Mouse (Mus musculus) embryonic facial prominence, embryonic 13.5 days (tissue): ENCODE measurements around the gene Cdca7l. TPM values are rescaled to one million over a fixed set of nuclear protein-coding genes. Genes with fewer than 3 reads are reported as not detected.
"Not testable (repeated sequence)": the region's sequence is repeated elsewhere in the genome, so short reads cannot be mapped to it uniquely, and the experiment has no call there.

ENCODE experiments used
- ATAC-seq: fragments of 200-750 bp; cut with Nextera tagmentation; 2 replicates; pipeline ENCODE4 v1.8.0; 2017; ENCODE audit warnings: low read depth; ENCODE audit not compliant: insufficient number of reproducible peaks, insufficient read depth, low FRiP score, low TSS enrichment
- H3K27ac ChIP-seq: fragments of 300-500 bp; sonication (generic); 2 replicates; pipeline ENCODE4 v1.5.1; 2015; ENCODE audit warnings: moderate library complexity, mild to moderate bottlenecking, inconsistent platforms
- H3K27me3 ChIP-seq: fragments of 300-500 bp; sonication (generic); 2 replicates; pipeline ENCODE4 v1.6.1; 2015; ENCODE audit warnings: mild to moderate bottlenecking, inconsistent platforms
- H3K36me3 ChIP-seq: fragments of 300-500 bp; sonication (generic); 2 replicates; pipeline ENCODE4 v1.6.1; 2015; ENCODE audit warnings: mild to moderate bottlenecking, inconsistent platforms
- H3K4me1 ChIP-seq: fragments of 300-500 bp; sonication (generic); 2 replicates; pipeline ENCODE4 v1.6.1; 2015; ENCODE audit warnings: inconsistent platforms
- H3K4me2 ChIP-seq: fragments of 300-500 bp; sonication (generic); 2 replicates; pipeline ENCODE4 v1.6.1; 2015; ENCODE audit warnings: moderate library complexity, mild to moderate bottlenecking, inconsistent platforms
- H3K4me3 ChIP-seq: fragments of 300-500 bp; sonication (generic); 2 replicates; pipeline ENCODE4 v1.5.1; 2015; ENCODE audit warnings: mild to moderate bottlenecking, inconsistent platforms
- H3K9ac ChIP-seq: fragments of 300-500 bp; sonication (generic); 2 replicates; pipeline ENCODE4 v1.6.1; 2015; ENCODE audit warnings: mild to moderate bottlenecking, inconsistent platforms
- H3K9me3 ChIP-seq: fragments of 300-500 bp; sonication (generic); 2 replicates; pipeline ENCODE4 v1.6.1; 2016; ENCODE audit warnings: inconsistent platforms
- WGBS: fragments of 180-500 bp; shearing (Covaris S2); methylation state at CpG from one replicate; pipeline ENCODE4 v1.1.7; 2015; ENCODE audit warnings: mixed read lengths; 5-methylcytosine and 5-hydroxymethylcytosine counted together
- polyA plus RNA-seq: library from polyadenylated mRNA; unstranded; fragments of >200 nt; fragmentation: Nextera tagmentation; extraction: Ambion mirVana; gene quantifications from 2 replicates; pipeline ENCODE4 v1.2.1, GENCODE M21; 2015

Gene Cdca7l
- polyA plus RNA-seq = 32.9 and 39.0 TPM in 2 replicates

- not testable (repeated sequence) for H3K27ac ChIP-seq, H3K36me3 ChIP-seq, ATAC-seq, H3K9me3 ChIP-seq, H3K9ac ChIP-seq, H3K27me3 ChIP-seq, H3K4me2 ChIP-seq, H3K4me3 ChIP-seq
- WGBS = 90% methylated on average over 1 of the region's 6 CpGs
- peaks cover 17% of the 10 kb centered on the region for H3K4me1 ChIP-seq
These were observed at the start of gene Cdca7l for GRCm38 (mm10) chr12:117803989-117804388. Gene Cdca7l (plus strand): TSS chr12:117804289.

DNA sequence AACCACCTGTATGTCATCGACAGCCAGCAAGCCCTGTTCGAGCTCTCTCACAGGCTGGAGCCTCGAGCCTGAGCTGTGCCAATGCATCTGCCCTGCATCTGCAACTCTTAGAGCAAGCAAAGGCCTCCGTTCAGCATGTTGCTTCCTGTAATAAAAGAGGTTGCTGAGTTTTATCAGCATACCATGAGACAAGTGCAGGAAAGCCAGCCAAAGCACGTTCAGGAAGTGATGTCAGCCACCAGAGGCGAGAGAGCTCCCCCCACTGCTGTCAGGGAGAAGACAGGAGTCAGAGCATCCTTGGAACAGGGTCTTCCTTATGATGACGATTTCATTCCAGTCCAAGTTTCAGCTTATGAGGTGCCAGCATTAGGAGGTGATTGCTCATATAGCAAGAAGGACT lies 48.1 kb upstream of the Cdca7l start:
- Histone ChIP-seq H3K4me3 (no peak overlapping the region), H3K9me3 (no peaks in the 10 kb centered on the region), H3K4me2 (no peak overlapping the region), H3K4me1 (peaks cover 12% of the 10 kb centered on the region), H3K27me3 (no peaks in the 10 kb centered on the region; the same call in 1 of the 2 replicates), H3K9ac (no peak overlapping the region), H3K36me3 (no peaks in the 10 kb centered on the region), H3K27ac (no peak overlapping the region)
- 61% methylated on average over 7 of the region's 7 CpGs for WGBS
- ATAC-seq = no peak

- no peak for ATAC-seq
- H3K9me3 ChIP-seq = no peaks in the 10 kb centered on the region
- WGBS = 81% methylated on average over 5 of the region's 5 CpGs
- H3K9ac ChIP-seq = no peak overlapping the region
- no peaks in the 10 kb centered on the region for H3K4me1 ChIP-seq
- H3K4me2 ChIP-seq = no peak overlapping the region
- no peaks in the 10 kb centered on the region; the same call in 1 of the 2 replicates for H3K27me3 ChIP-seq
- H3K36me3 ChIP-seq = no peaks in the 10 kb centered on the region
- no peak overlapping the region for H3K27ac ChIP-seq
- no peak overlapping the region for H3K4me3 ChIP-seq
These were observed 43.7 kb upstream of the Cdca7l start for GRCm38 (mm10) chr12:117760373-117760772.

DNA sequence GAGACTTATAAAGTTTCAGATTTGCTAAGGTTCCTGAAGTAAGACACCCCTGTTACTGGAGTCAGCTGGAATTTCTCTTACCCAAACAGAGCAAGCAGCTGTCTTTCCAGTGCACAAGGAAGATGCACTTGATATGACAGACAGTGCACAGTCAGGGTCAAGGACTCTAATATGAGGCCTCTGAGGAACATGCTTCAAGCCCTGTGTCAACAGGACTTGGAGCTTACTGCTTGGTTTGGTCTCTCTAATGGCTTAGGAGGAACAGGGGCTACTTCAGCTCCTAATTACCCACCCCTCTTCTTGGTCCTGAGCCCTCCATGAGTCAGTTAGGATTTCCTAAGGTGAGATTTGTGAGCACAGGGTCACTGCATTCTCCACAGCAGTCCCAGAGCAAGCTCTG lies 43.2 kb upstream of the Cdca7l start:
- Histone ChIP-seq H3K4me1 (no peaks in the 10 kb centered on the region), H3K27me3 (no peaks in the 10 kb centered on the region; the same call in 1 of the 2 replicates), H3K9ac (no peak overlapping the region), H3K9me3 (no peaks in the 10 kb centered on the region), H3K36me3 (no peaks in the 10 kb centered on the region), H3K4me2 (no peak overlapping the region), H3K27ac (no peak overlapping the region), H3K4me3 (no peak overlapping the region)
- no peak for ATAC-seq

- Histone ChIP-seq H3K4me3 (no peak overlapping the region), H3K4me1 (no peaks in the 10 kb centered on the region), H3K9ac (no peak overlapping the region), H3K4me2 (no peak overlapping the region), H3K36me3 (no peaks in the 10 kb centered on the region), H3K27me3 (no peaks in the 10 kb centered on the region; the same call in 1 of the 2 replicates), H3K27ac (no peak overlapping the region), H3K9me3 (no peaks in the 10 kb centered on the region)
- WGBS = 68% methylated on average over 1 of the region's 1 CpGs
- ATAC-seq = no peak
These were observed 42.4 kb upstream of the Cdca7l start for GRCm38 (mm10) chr12:117761698-117762097.

DNA sequence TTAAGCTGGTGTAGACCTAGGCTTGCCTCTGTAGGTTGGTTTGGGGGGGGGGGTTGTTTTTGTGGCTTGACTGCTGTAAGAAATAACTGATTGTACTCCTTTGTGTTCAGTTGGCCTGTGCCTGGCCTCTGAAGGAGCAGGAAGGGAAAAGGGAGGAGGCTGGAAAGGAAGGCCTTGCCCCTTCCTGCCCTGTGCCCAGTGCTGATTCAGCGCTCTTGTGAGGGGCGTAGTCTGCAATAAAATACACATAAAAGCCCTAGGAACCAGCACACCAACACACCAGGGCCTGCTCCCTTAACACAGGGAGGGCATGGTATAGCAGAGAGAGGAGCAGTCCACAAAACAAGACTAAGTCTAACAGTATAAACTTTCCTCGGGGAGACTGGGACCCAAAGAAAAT lies 40.8 kb upstream of the Cdca7l start:
- 77% methylated on average over 3 of the region's 3 CpGs for WGBS
- H3K9me3 ChIP-seq = no peaks in the 10 kb centered on the region
- no peak overlapping the region for H3K4me3 ChIP-seq
- no peaks in the 10 kb centered on the region for H3K27me3 ChIP-seq
- no peaks in the 10 kb centered on the region for H3K36me3 ChIP-seq
- no peak overlapping the region for H3K27ac ChIP-seq
- H3K4me2 ChIP-seq = no peak overlapping the region
- H3K4me1 ChIP-seq = no peaks in the 10 kb centered on the region
- H3K9ac ChIP-seq = no peak overlapping the region
- no peak for ATAC-seq

GRCm38 (mm10) chr12:117764839-117765238 lies 39.2 kb upstream of the Cdca7l start:
- Histone ChIP-seq H3K27ac (no peak overlapping the region), H3K9me3 (no peaks in the 10 kb centered on the region), H3K4me3 (no peak overlapping the region), H3K27me3 (no peaks in the 10 kb centered on the region), H3K36me3 (no peaks in the 10 kb centered on the region), H3K4me2 (no peak overlapping the region), H3K9ac (no peak overlapping the region), H3K4me1 (no peaks in the 10 kb centered on the region)
- WGBS = 9% methylated on average over 7 of the region's 7 CpGs
- ATAC-seq = no peak

DNA sequence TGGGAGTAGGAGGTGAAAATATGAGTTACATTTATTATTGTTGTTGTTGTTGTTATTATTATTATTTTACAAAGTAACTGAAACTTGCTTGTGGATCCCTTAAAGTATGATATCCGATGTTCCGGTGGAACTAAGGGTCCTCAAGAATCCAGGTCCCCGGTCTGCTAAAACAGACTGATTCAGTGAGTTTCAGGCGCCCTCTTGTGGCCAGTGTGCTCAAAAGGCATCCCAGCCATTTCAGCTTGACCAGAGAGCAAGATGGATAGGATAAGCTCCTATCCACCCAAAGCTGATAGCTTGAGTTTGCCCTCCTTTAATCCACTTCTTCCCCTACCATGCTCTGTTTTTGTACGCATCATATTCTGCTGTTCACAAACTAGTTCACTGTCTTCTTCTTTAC lies 35.0 kb upstream of the Cdca7l start:
- ATAC-seq = no peak
- no peaks in the 10 kb centered on the region for H3K4me1 ChIP-seq
- WGBS = 6% methylated on average over 5 of the region's 5 CpGs

GRCm38 (mm10) chr12:117770211-117770610 lies 33.9 kb upstream of the Cdca7l start:
- no peak for ATAC-seq
- no peak overlapping the region for H3K9ac ChIP-seq
- no peak overlapping the region for H3K4me2 ChIP-seq
- no peak overlapping the region for H3K4me3 ChIP-seq
- H3K9me3 ChIP-seq = no peaks in the 10 kb centered on the region
- H3K4me1 ChIP-seq = no peaks in the 10 kb centered on the region
- H3K27me3 ChIP-seq = no peaks in the 10 kb centered on the region; the same call in 1 of the 2 replicates
- no peak overlapping the region for H3K27ac ChIP-seq
- 48% methylated on average over 2 of the region's 2 CpGs for WGBS
- H3K36me3 ChIP-seq = no peaks in the 10 kb centered on the region

More for the DNA sequence above, 35.0 kb upstream of the Cdca7l start:
- Histone ChIP-seq H3K4me3 (no peak overlapping the region), H3K27ac (no peak overlapping the region), H3K9ac (no peak overlapping the region), H3K4me2 (no peak overlapping the region), H3K27me3 (no peaks in the 10 kb centered on the region; the same call in 1 of the 2 replicates), H3K9me3 (no peaks in the 10 kb centered on the region), H3K36me3 (no peaks in the 10 kb centered on the region)

GRCm38 (mm10) chr12:117771156-117771555 lies 32.9 kb upstream of the Cdca7l start:
- Histone ChIP-seq H3K36me3 (no peaks in the 10 kb centered on the region), H3K9ac (no peak overlapping the region), H3K4me2 (no peak overlapping the region), H3K27me3 (no peaks in the 10 kb centered on the region; the same call in 1 of the 2 replicates), H3K27ac (no peak overlapping the region), H3K4me3 (no peak overlapping the region), H3K4me1 (no peaks in the 10 kb centered on the region), H3K9me3 (no peaks in the 10 kb centered on the region)
- 85% methylated on average over 4 of the region's 4 CpGs for WGBS
- no peak for ATAC-seq

- H3K4me1 ChIP-seq = no peaks in the 10 kb centered on the region
- no peak overlapping the region for H3K4me2 ChIP-seq
- H3K9ac ChIP-seq = no peak overlapping the region
- no peaks in the 10 kb centered on the region; the same call in 1 of the 2 replicates for H3K27me3 ChIP-seq
- no peak for ATAC-seq
- H3K27ac ChIP-seq = no peak overlapping the region
- 0% methylated on average over 2 of the region's 2 CpGs for WGBS
- no peak overlapping the region for H3K4me3 ChIP-seq
- no peaks in the 10 kb centered on the region for H3K9me3 ChIP-seq
- no peaks in the 10 kb centered on the region for H3K36me3 ChIP-seq
These were observed 31.5 kb upstream of the Cdca7l start for GRCm38 (mm10) chr12:117772638-117773037.

- no peaks in the 10 kb centered on the region for H3K36me3 ChIP-seq
- ATAC-seq = no peak
- H3K4me2 ChIP-seq = no peak overlapping the region
- no peak overlapping the region for H3K27ac ChIP-seq
- H3K4me3 ChIP-seq = no peak overlapping the region
- WGBS = 52% methylated on average over 5 of the region's 5 CpGs
- H3K4me1 ChIP-seq = no peaks in the 10 kb centered on the region
- no peaks in the 10 kb centered on the region for H3K27me3 ChIP-seq
- no peak overlapping the region for H3K9ac ChIP-seq
- no peaks in the 10 kb centered on the region for H3K9me3 ChIP-seq
These were observed 27.2 kb upstream of the Cdca7l start for GRCm38 (mm10) chr12:117776841-117777240.

- Histone ChIP-seq H3K4me3 (no peak overlapping the region), H3K27ac (no peak overlapping the region), H3K9me3 (no peaks in the 10 kb centered on the region), H3K4me2 (no peak overlapping the region), H3K9ac (no peak overlapping the region), H3K4me1 (no peaks in the 10 kb centered on the region), H3K27me3 (no peaks in the 10 kb centered on the region), H3K36me3 (no peaks in the 10 kb centered on the region)
- no peak for ATAC-seq
- 23% methylated on average over 2 of the region's 2 CpGs for WGBS
These were observed 22.7 kb upstream of the Cdca7l start for GRCm38 (mm10) chr12:117781360-117781759.
